Mouse (Mus musculus): Measurements from ENCODE around the gene Dolpp1.

GRCm38 (mm10) chr2:30349196-30349595, 42.9 kb upstream of the Dolpp1 start:
- TF ChIP-seq POLR2A (IDR thresholded peaks at IDR 0.05; ENCODE audit: borderline replicate concordance, extremely low read depth, low read depth, low read length), result no peak
- TF ChIP-seq CTCF (IDR thresholded peaks at IDR 0.05; ENCODE audit: insufficient read depth, low read length), result no peak
